Mouse (Mus musculus): Measurements from ENCODE around the gene Agap3. TPM values are rescaled to one million over a fixed set of nuclear protein-coding genes. Genes with fewer than 3 reads are reported as not detected.

Gene Agap3
- total and polyA plus RNA-seq, 3 experiments, result 116 to 203 (median 138) TPM

- Histone ChIP-seq H3K4me3 (ENCODE audit: control insufficient read depth in 1 of 2, insufficient read depth in 1 of 2, low read depth in 2 of 2, low read length in 2 of 2) (no peak overlapping the region), H3K79me2 (ENCODE audit: control insufficient read depth, insufficient read depth, low read length, poor library complexity) (no peaks in the 10 kb centered on the region), H3K27me3 (ENCODE audit: control insufficient read depth in 1 of 2, insufficient read depth in 2 of 2, low read length in 2 of 2) (peaks cover 0 to 3% of the 10 kb centered on the region in 2 experiments; a peak in 1 of 4 replicates), H3K9ac (ENCODE audit: control insufficient read depth, low read depth, low read length, poor library complexity, severe bottlenecking) (no peak overlapping the region), H3K4me1 (ENCODE audit: control insufficient read depth in 1 of 2, insufficient read depth in 2 of 2, low read length in 2 of 2) (peaks cover 3 to 16% of the 10 kb centered on the region in 2 experiments; a peak in 3 of 4 replicates), H3K27ac (ENCODE audit: control insufficient read depth, low read depth, low read length) (no peak overlapping the region), H3K9me3 (replicated peaks; ENCODE audit: insufficient read depth, low read length) (no peaks in the 10 kb centered on the region), H3K36me3 (ENCODE audit: control insufficient read depth in 1 of 2, insufficient read depth in 2 of 2, low read length in 2 of 2) (peaks cover 0 to 15% of the 10 kb centered on the region in 2 experiments; a peak in 2 of 4 replicates)
- peak; percentile 93 for DNase-seq (ENCODE audit: low read depth, low spot score)
- peak; percentile 39; the same call in 1 of the 2 replicates for TF ChIP-seq MXI1 (IDR thresholded peaks at IDR 0.05; ENCODE audit: low read depth, low read length)
- peak; percentile 39; the same call in 1 of the 2 replicates for TF ChIP-seq HCFC1 (IDR thresholded peaks at IDR 0.05; ENCODE audit: low read depth, low read length)
- TF ChIP-seq MYC (IDR thresholded peaks at IDR 0.05; ENCODE audit: low read depth, low read length), result 0 out of 2 replicates have a peak, but pooled peaks have one; percentile 53
- TF ChIP-seq CHD2 (IDR thresholded peaks at IDR 0.05; ENCODE audit: low read length), result no peak
- no peak for TF ChIP-seq MYB (IDR thresholded peaks at IDR 0.05; ENCODE audit: low read depth, low read length)
- 0 out of 4 replicates have a peak, but pooled peaks of 1 of the 2 experiments have one; percentile 18 for TF ChIP-seq EP300 (IDR thresholded peaks at IDR 0.05; ENCODE audit: low read depth in 1 of 2, low read length in 2 of 2)
- TF ChIP-seq ZC3H11A (IDR thresholded peaks at IDR 0.05; ENCODE audit: low read depth, low read length), result peak; percentile 93
- no peak for TF ChIP-seq MAX (IDR thresholded peaks at IDR 0.05; ENCODE audit: low read length)
- TF ChIP-seq CTCF (IDR thresholded peaks at IDR 0.05 in 2 of 3, conservative IDR thresholded peaks at IDR 0.05 in 1 of 3; ENCODE audit: control insufficient read depth in 1 of 3, insufficient read depth in 1 of 3, low read depth in 2 of 3, low read length in 3 of 3, poor library complexity in 1 of 3, severe bottlenecking in 1 of 3), result peak in 2 of 3 experiments; percentile 100; a peak in 5 of 6 replicates
- TF ChIP-seq CHD1 (IDR thresholded peaks at IDR 0.05; ENCODE audit: low read depth, low read length), result no peak
- TF ChIP-seq NRF1 (IDR thresholded peaks at IDR 0.05; ENCODE audit: insufficient read depth, low read depth, low read length, poor library complexity, severe bottlenecking), result 0 out of 2 replicates have a peak, but pooled peaks have one; percentile 20
- TF ChIP-seq MAZ (IDR thresholded peaks at IDR 0.05; ENCODE audit: low read depth, low read length), result peak; percentile 73; the same call in 1 of the 2 replicates
- TF ChIP-seq UBTF (IDR thresholded peaks at IDR 0.05; ENCODE audit: borderline replicate concordance, insufficient read depth, low read depth, low read length), result no peak
- TF ChIP-seq ETS1 (IDR thresholded peaks at IDR 0.05; ENCODE audit: low read depth, low read length), result no peak
- TF ChIP-seq POLR2A (IDR thresholded peaks at IDR 0.05; ENCODE audit: control insufficient read depth in 1 of 2, insufficient read depth in 1 of 2, low read depth in 1 of 2, low read length in 2 of 2, poor library complexity in 1 of 2), result no peak
- peak; percentile 38; the same call in 1 of the 2 replicates for TF ChIP-seq ZNF384 (IDR thresholded peaks at IDR 0.05; ENCODE audit: low read depth, low read length)
- TF ChIP-seq GATA1 (IDR thresholded peaks at IDR 0.05; ENCODE audit: low read depth, low read length), result no peak
- peak; percentile 100 for TF ChIP-seq SMC3 (IDR thresholded peaks at IDR 0.05; ENCODE audit: low read depth, low read length)
- no peak for TF ChIP-seq RCOR1 (IDR thresholded peaks at IDR 0.05; ENCODE audit: low read depth, low read length)
- TF ChIP-seq KAT2A (conservative IDR thresholded peaks at IDR 0.05; ENCODE audit: low read depth, low read length), result no peak
- TF ChIP-seq SIN3A (IDR thresholded peaks at IDR 0.05; ENCODE audit: low read length), result peak; percentile 68; the same call in 1 of the 2 replicates
- no peak for TF ChIP-seq MEF2A (IDR thresholded peaks at IDR 0.05; ENCODE audit: extremely low read depth, insufficient replicate concordance, low read depth, low read length, poor library complexity, severe bottlenecking)
- peak; percentile 90 for TF ChIP-seq RAD21 (IDR thresholded peaks at IDR 0.05; ENCODE audit: low read depth, low read length)
- no peak for TF ChIP-seq ZMIZ1 (IDR thresholded peaks at IDR 0.05; ENCODE audit: low read depth, low read length)
- peak; percentile 28; the same call in 1 of the 2 replicates for TF ChIP-seq JUND (IDR thresholded peaks at IDR 0.05; ENCODE audit: low read depth, low read length)
- no peak for TF ChIP-seq TBP (IDR thresholded peaks at IDR 0.05; ENCODE audit: low read depth, low read length)
Observed at GRCm38 (mm10) chr5:24530042-24530689, 78.2 kb downstream of the Agap3 start.
